Mouse (Mus musculus) forebrain, embryonic 14.5 days (tissue): ENCODE measurements at regions not wholly inside any gene's neighbourhood (a gene's known extent, or its start where the extent isn't known, plus 50 kb on each side); places are given as distances from the start of the nearest gene placed in this dataset.

Experiments
- ATAC-seq: fragments of 200-750 bp; cut with Nextera tagmentation; 2 replicates; pipeline ENCODE4 v1.8.0; 2017; ENCODE audit warnings: mild to moderate bottlenecking, moderate library complexity
- DNase-seq: peaks from one replicate; pipeline ENCODE4 v3.0.0-alpha.2; 2015; ENCODE audit warnings: low spot score
- H3K27ac ChIP-seq: fragments of 300-500 bp; sonication (generic); 2 replicates; pipeline ENCODE4 v1.5.1; 2014; ENCODE audit warnings: low read depth, mild to moderate bottlenecking, control low read depth, low read length, moderate library complexity
- H3K27me3 ChIP-seq: fragments of 300-500 bp; sonication (generic); replicated peaks from 2 replicates; pipeline ENCODE4 v1.6.1; 2014; ENCODE audit warnings: low read length, control low read depth, mixed read lengths; ENCODE audit not compliant: control insufficient read depth, insufficient read depth
- H3K36me3 ChIP-seq: fragments of 300-500 bp; sonication (generic); 2 replicates; pipeline ENCODE4 v1.6.1; 2014; ENCODE audit warnings: low read length, control low read depth; ENCODE audit not compliant: control insufficient read depth, insufficient read depth
- H3K4me1 ChIP-seq: fragments of 300-500 bp; sonication (generic); 2 replicates; pipeline ENCODE4 v1.6.1; 2014; ENCODE audit warnings: antibody characterized with exemption, low read length, control low read depth; ENCODE audit not compliant: control insufficient read depth, insufficient read depth
- H3K4me2 ChIP-seq: fragments of 300-500 bp; sonication (generic); 2 replicates; pipeline ENCODE4 v1.6.1; 2014; ENCODE audit warnings: mild to moderate bottlenecking, control low read depth, low read length
- H3K4me3 ChIP-seq: fragments of 300-500 bp; sonication (generic); 2 replicates; pipeline ENCODE4 v1.5.1; 2014; ENCODE audit warnings: low read depth, low read length, control low read depth
- H3K9ac ChIP-seq: fragments of 300-500 bp; sonication (generic); 2 replicates; pipeline ENCODE4 v1.6.1; 2014; ENCODE audit warnings: mild to moderate bottlenecking, low read length, control low read depth, moderate library complexity
- H3K9me3 ChIP-seq: fragments of 300-500 bp; sonication (generic); replicated peaks from 2 replicates; pipeline ENCODE4 v1.6.1; 2016; ENCODE audit warnings: low read length, control low read depth, mixed read lengths; ENCODE audit not compliant: control insufficient read depth
- WGBS: fragments of 180-500 bp; shearing (Covaris S2); extraction: QIAGEN DNeasy Blood & Tissue Kit; methylation state at CpG from one replicate; pipeline ENCODE4 v1.1.7; 2014; 5-methylcytosine and 5-hydroxymethylcytosine counted together

GRCm38 (mm10) chr11:56165759-56166158, 124.9 kb upstream of the Nmur2 start:
- Histone ChIP-seq H3K4me1 (0 out of 2 replicates have a peak, but pooled peaks cover 4% of the 10 kb centered on the region), H3K27me3 (no peaks in the 10 kb centered on the region), H3K9me3 (no peaks in the 10 kb centered on the region), H3K4me2 (no peak overlapping the region), H3K27ac (no peak overlapping the region), H3K36me3 (no peaks in the 10 kb centered on the region), H3K9ac (no peak overlapping the region), H3K4me3 (no peak overlapping the region)
- ATAC-seq (no peak), DNase-seq (peak; percentile 28)
- WGBS = 87% methylated on average over 5 of the region's 5 CpGs

GRCm38 (mm10) chr11:56160286-56160685, 119.5 kb upstream of the Nmur2 start:
- DNase-seq (no peak), ATAC-seq (no peak)
- 0 out of 2 replicates have a peak, but pooled peaks cover 4% of the 10 kb centered on the region for H3K4me1 ChIP-seq
- no peaks in the 10 kb centered on the region for H3K27me3 ChIP-seq
- no peak overlapping the region for H3K4me2 ChIP-seq
- no peak overlapping the region for H3K9ac ChIP-seq
- no peaks in the 10 kb centered on the region for H3K36me3 ChIP-seq
- no peak overlapping the region for H3K4me3 ChIP-seq
- no peak overlapping the region for H3K27ac ChIP-seq
- 50% methylated on average over 2 of the region's 2 CpGs for WGBS
- no peaks in the 10 kb centered on the region for H3K9me3 ChIP-seq

GRCm38 (mm10) chr11:56159412-56160074, 118.7 kb upstream of the Nmur2 start:
- H3K4me2 ChIP-seq = no peak overlapping the region
- no peaks in the 10 kb centered on the region for H3K27me3 ChIP-seq
- H3K27ac ChIP-seq = no peak overlapping the region
- ATAC-seq = peak; percentile 87
- no peak overlapping the region for H3K9ac ChIP-seq
- H3K4me3 ChIP-seq = no peak overlapping the region
- H3K9me3 ChIP-seq = no peaks in the 10 kb centered on the region
- H3K4me1 ChIP-seq = 0 out of 2 replicates have a peak, but pooled peaks cover 4% of the 10 kb centered on the region
- WGBS = 41% methylated on average over 10 of the region's 10 CpGs
- peak; percentile 83 for DNase-seq
- H3K36me3 ChIP-seq = no peaks in the 10 kb centered on the region

GRCm38 (mm10) chr11:56150825-56151342, 110.1 kb upstream of the Nmur2 start:
- Histone ChIP-seq H3K27me3 (no peaks in the 10 kb centered on the region), H3K9ac (no peak overlapping the region), H3K4me3 (no peak overlapping the region), H3K9me3 (no peaks in the 10 kb centered on the region), H3K27ac (no peak overlapping the region), H3K36me3 (no peaks in the 10 kb centered on the region), H3K4me2 (no peak overlapping the region), H3K4me1 (no peaks in the 10 kb centered on the region)
- WGBS = 5% methylated on average over 13 of the region's 13 CpGs
- DNase-seq = no peak
- no peak for ATAC-seq

GRCm38 (mm10) chr11:56149752-56150151, 108.9 kb upstream of the Nmur2 start:
- Histone ChIP-seq H3K4me3 (no peak overlapping the region), H3K36me3 (no peaks in the 10 kb centered on the region), H3K4me1 (no peaks in the 10 kb centered on the region), H3K4me2 (no peak overlapping the region), H3K27ac (no peak overlapping the region), H3K9me3 (no peaks in the 10 kb centered on the region), H3K27me3 (no peaks in the 10 kb centered on the region), H3K9ac (no peak overlapping the region)
- no peak for DNase-seq
- WGBS = 13% methylated on average over 1 of the region's 1 CpGs
- ATAC-seq = no peak

GRCm38 (mm10) chr11:56148956-56149355, 108.1 kb upstream of the Nmur2 start:
- Histone ChIP-seq H3K27ac (no peak overlapping the region), H3K9me3 (no peaks in the 10 kb centered on the region), H3K27me3 (no peaks in the 10 kb centered on the region), H3K4me2 (no peak overlapping the region), H3K36me3 (no peaks in the 10 kb centered on the region), H3K9ac (no peak overlapping the region), H3K4me1 (no peaks in the 10 kb centered on the region), H3K4me3 (no peak overlapping the region)
- ATAC-seq (no peak), DNase-seq (peak; percentile 51)
- 81% methylated on average over 1 of the region's 1 CpGs for WGBS

- 74% methylated on average over 5 of the region's 5 CpGs for WGBS
- H3K4me2 ChIP-seq = no peak overlapping the region
- no peaks in the 10 kb centered on the region for H3K4me1 ChIP-seq
- no peaks in the 10 kb centered on the region for H3K27me3 ChIP-seq
- DNase-seq (no peak), ATAC-seq (no peak)
- no peak overlapping the region for H3K9ac ChIP-seq
- no peaks in the 10 kb centered on the region for H3K36me3 ChIP-seq
- no peaks in the 10 kb centered on the region for H3K9me3 ChIP-seq
- H3K27ac ChIP-seq = no peak overlapping the region
- no peak overlapping the region for H3K4me3 ChIP-seq
These were observed 105.9 kb upstream of the Nmur2 start for GRCm38 (mm10) chr11:56146708-56147107.

GRCm38 (mm10) chr11:56131339-56131823, 90.6 kb upstream of the Nmur2 start:
- H3K27me3 ChIP-seq = no peaks in the 10 kb centered on the region
- no peaks in the 10 kb centered on the region for H3K36me3 ChIP-seq
- DNase-seq (peak; percentile 89), ATAC-seq (peak; percentile 67; the same call in 1 of the 2 replicates)
- no peak overlapping the region for H3K9ac ChIP-seq
- no peak overlapping the region for H3K4me3 ChIP-seq
- H3K4me1 ChIP-seq = 0 out of 2 replicates have a peak, but pooled peaks cover 2% of the 10 kb centered on the region
- H3K4me2 ChIP-seq = peak overlapping the region; percentile 24; the same call in 1 of the 2 replicates
- H3K9me3 ChIP-seq = no peaks in the 10 kb centered on the region
- WGBS = 32% methylated on average over 15 of the region's 15 CpGs
- H3K27ac ChIP-seq = no peak overlapping the region

- Histone ChIP-seq H3K9ac (no peak overlapping the region), H3K4me3 (no peak overlapping the region), H3K9me3 (no peaks in the 10 kb centered on the region), H3K27ac (no peak overlapping the region), H3K36me3 (no peaks in the 10 kb centered on the region), H3K4me2 (no peak overlapping the region), H3K27me3 (no peaks in the 10 kb centered on the region), H3K4me1 (no peaks in the 10 kb centered on the region)
- DNase-seq (peak; percentile 83), ATAC-seq (0 out of 2 replicates have a peak, but pooled peaks have one; percentile 23)
- 51% methylated on average over 12 of the region's 12 CpGs for WGBS
These were observed 75.9 kb upstream of the Nmur2 start for GRCm38 (mm10) chr11:56116553-56117232.
